Mouse (Mus musculus) B cell, adult 62 days (primary cell): ENCODE data around the gene Ankra2. TPM values are rescaled to one million over a fixed set of nuclear protein-coding genes. Genes with fewer than 3 reads are reported as not detected.

Experiments
- total RNA-seq: library from RNA; stranded (reverse); gene quantifications from 4 replicates; pipeline ENCODE4 v1.2.4, GENCODE M21; 2023

The Ankra2 gene
- total RNA-seq, result 29.4 to 37.4 TPM (median 32.5 TPM) in 4 replicates

DNA sequence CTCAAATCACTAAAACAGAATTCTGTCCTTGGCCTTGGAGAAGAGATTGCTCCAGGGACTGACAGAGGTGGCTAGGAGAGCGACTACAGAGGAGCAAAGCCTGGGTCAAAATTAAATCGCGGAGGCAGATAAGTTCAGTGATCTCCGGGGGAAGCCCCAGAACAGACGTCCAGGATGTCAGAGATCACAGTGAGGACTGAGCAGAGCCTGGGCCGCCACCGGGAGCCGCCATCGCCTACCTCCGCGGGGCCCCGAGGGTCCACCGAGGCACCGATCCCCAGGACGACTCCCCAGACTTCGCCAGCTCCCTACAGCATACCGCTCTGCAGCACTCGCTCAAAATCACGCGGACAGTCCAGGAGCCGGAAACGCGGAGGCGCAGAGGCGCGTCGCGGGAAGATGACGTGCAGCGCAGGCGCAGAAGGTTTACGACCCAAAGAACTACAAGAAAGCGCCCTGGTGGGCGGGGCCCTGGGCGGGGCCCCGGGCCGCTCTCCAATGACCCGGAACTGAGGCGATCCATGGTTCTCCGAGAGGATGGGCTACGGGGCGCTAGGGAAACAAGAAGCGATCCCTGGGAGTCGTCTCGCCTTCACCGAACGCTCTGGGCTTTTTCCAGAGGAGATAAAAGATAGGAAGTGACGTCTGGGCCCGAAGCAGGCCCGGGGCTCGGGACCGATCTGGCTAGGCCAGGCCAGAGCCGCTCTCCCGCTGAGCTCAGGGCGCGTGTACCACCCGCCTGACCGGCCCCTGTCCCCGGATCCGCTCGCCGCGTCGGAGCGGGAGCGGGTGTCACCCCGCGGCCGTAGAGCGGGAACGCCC, at the start of gene Ankra2, which contains the start of gene Utp15:
Gene Ankra2, plus strand, starts transcription at position 439 of the 822 bp plus-strand sequence.
Gene Utp15, minus strand, starts transcription at position 406 of the 822 bp plus-strand sequence.

DNA sequence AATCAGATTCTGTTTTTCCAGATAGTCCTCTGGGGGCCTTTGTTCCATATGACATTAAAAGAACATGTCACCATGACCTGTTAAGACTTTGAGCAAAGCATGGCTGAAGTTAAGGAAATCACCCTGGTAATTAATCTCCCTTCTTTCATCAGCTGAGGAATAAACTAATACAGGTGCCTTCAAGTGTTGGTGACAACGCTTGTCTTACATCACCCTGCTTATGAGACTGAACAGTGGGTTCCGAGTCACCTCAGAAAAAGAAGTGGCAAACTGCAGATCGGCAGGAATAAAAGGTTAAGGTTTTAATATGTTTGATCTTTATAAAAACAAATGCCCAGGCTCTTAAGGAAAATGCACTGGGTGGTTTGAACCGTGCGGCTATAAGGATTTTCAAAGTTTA, 16.8 kb downstream of the Ankra2 start, which contains the start of gene Gm21976:
Gene Gm21976, plus strand, starts transcription at position 202 of the 400 bp plus-strand sequence.

DNA sequence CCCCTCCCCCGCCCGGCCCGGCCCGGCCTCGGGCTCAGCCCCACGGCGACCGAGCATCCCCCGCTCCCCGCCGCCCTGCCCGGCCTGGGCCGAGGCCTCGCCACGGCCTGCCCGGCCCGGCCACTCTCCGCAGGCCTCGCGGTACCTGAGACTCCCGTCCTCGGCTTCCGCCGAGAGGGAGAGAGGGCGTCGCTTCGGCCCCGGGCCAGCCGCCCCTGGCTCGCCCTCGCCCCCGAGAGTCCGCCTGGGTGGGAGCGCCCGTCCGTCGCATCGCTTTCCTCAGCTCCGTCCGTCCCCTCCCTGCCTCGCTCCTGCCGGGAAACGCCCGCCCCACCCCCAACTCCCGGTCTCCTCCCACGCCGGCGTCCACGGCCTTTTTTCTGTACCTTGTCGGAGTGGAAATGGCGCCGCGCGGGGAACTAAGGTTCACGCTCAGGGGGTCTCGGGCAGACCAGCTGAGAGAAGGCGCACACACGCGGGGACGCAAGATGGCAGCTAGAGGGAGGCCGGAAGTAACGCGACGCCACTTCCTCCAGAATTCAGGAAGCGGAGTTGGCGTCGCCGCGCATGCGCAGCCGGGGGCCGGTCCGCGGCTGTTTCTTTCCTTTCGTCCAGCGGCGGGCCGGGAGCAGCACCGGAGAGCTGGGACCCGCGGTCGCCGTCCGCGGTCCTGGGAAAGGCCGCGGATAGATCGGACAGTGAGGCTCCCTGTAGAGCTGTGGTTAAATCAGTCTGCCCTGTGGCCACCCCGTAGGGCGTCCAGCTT, 53.8 kb downstream of the Ankra2 start, which contains the start of gene Btf3:
Gene Btf3, minus strand, starts transcription at position 527 of the 766 bp plus-strand sequence.

Other genes with a start within 250 kb of the Ankra2 start
- not detected in 4 replicates for gene Arhgef28, start 56.6 kb upstream of the Ankra2 start, total RNA-seq
- gene Utp15, start within 50 bp of the Ankra2 start, total RNA-seq, result 67.3 to 73.3 TPM (median 71.0 TPM) in 4 replicates
- gene Gm21976, start 16.8 kb downstream of the Ankra2 start, total RNA-seq, result not detected in 4 replicates
- 412 to 433 TPM (median 421 TPM) in 4 replicates for gene Btf3, start 53.9 kb downstream of the Ankra2 start, total RNA-seq
- 0.24 to 0.35 TPM in 2 of 4 replicates, not detected in the others for gene Foxd1, start 91.2 kb downstream of the Ankra2 start, total RNA-seq
- not detected in 4 replicates for gene Gm10320, start 228.9 kb downstream of the Ankra2 start, total RNA-seq